Mouse (Mus musculus) stomach, embryonic 14.5 days (tissue): ENCODE measurements around the gene Wrap53. TPM values are rescaled to one million over a fixed set of nuclear protein-coding genes. Genes with fewer than 3 reads are reported as not detected.

Source experiments
- ATAC-seq: fragments of 200-750 bp; cut with Nextera tagmentation; 2 replicates; pipeline ENCODE4 v1.8.0; 2017; ENCODE audit warnings: low read depth, moderate TSS enrichment; ENCODE audit not compliant: insufficient number of reproducible peaks, insufficient read depth, low FRiP score
- H3K27ac ChIP-seq: fragments of 300-500 bp; sonication (generic); 2 replicates; pipeline ENCODE4 v1.5.1; 2014; ENCODE audit warnings: mild to moderate bottlenecking, low read length, moderate library complexity, mixed read lengths
- H3K27me3 ChIP-seq: fragments of 300-500 bp; sonication (generic); 2 replicates; pipeline ENCODE4 v1.6.1; 2014; ENCODE audit warnings: low read length, control low read depth, mixed read lengths; ENCODE audit not compliant: control insufficient read depth, insufficient read depth
- H3K36me3 ChIP-seq: fragments of 300-500 bp; sonication (generic); 2 replicates; pipeline ENCODE4 v1.6.1; 2014; ENCODE audit warnings: mild to moderate bottlenecking, control low read depth, low read length, moderate library complexity, mixed read lengths; ENCODE audit not compliant: control insufficient read depth, insufficient read depth
- H3K4me1 ChIP-seq: fragments of 300-500 bp; sonication (generic); 2 replicates; pipeline ENCODE4 v1.6.1; 2014; ENCODE audit warnings: low read length, control low read depth, mixed read lengths; ENCODE audit not compliant: control insufficient read depth, insufficient read depth
- H3K4me2 ChIP-seq: fragments of 300-500 bp; sonication (generic); replicated peaks from 2 replicates; pipeline ENCODE4 v1.6.1; 2014; ENCODE audit warnings: low read depth, low read length, control low read depth
- H3K4me3 ChIP-seq: fragments of 300-500 bp; sonication (generic); 2 replicates; pipeline ENCODE4 v1.5.1; 2014; ENCODE audit warnings: low read depth, low read length, control low read depth
- H3K9ac ChIP-seq: fragments of 300-500 bp; sonication (generic); replicated peaks from 2 replicates; pipeline ENCODE4 v1.6.1; 2014; ENCODE audit warnings: low read depth, mild to moderate bottlenecking, control low read depth, low read length, moderate library complexity, mixed read lengths
- H3K9me3 ChIP-seq: fragments of 300-500 bp; sonication (generic); 2 replicates; pipeline ENCODE4 v1.6.1; 2016; ENCODE audit warnings: low read depth, low read length, control low read depth; ENCODE audit not compliant: control insufficient read depth
- WGBS: fragments of 180-500 bp; shearing (Covaris S2); extraction: QIAGEN DNeasy Blood & Tissue Kit; methylation state at CpG from one replicate; pipeline ENCODE4 v1.1.7; 2014; 5-methylcytosine and 5-hydroxymethylcytosine counted together
- polyA plus RNA-seq: library from polyadenylated mRNA; unstranded; fragments of >200 nt; fragmentation: Nextera tagmentation; extraction: Ambion mirVana; gene quantifications from 2 replicates; pipeline ENCODE4 v1.2.1, GENCODE M21; 2014

Wrap53 gene
- polyA plus RNA-seq, 1 experiment from 2014 or later = 22.1 TPM

DNA sequence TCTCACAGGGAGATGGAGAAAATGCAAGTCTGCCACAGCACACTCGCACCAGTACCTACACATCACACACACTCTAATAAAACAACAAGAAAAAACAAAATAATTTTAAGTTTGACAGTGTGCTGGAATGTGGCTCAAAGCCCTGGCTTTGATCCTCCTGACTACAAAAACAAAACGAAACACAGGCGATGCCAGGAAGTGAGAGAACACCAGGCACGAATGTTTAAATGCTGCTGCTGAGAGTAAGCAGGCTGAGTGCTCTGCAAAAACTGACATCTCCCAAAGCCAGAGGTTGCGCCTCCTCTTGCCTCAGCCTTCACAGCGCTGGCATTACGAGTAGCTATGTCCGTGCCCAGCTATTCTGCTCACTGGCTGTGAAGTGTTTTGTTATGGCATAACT is 14.9 kb downstream of the Wrap53 start:
- Histone ChIP-seq H3K4me1 (0 out of 2 replicates have a peak, but pooled peaks cover 10% of the 10 kb centered on the region), H3K27ac (no peak overlapping the region), H3K27me3 (no peaks in the 10 kb centered on the region), H3K9me3 (no peaks in the 10 kb centered on the region), H3K36me3 (peaks cover 24% of the 10 kb centered on the region; the same call in 1 of the 2 replicates), H3K4me3 (no peak overlapping the region), H3K9ac (no peak overlapping the region), H3K4me2 (no peak overlapping the region)
- WGBS = 80% methylated on average over 8 of the region's 8 CpGs
- ATAC-seq = no peak

DNA sequence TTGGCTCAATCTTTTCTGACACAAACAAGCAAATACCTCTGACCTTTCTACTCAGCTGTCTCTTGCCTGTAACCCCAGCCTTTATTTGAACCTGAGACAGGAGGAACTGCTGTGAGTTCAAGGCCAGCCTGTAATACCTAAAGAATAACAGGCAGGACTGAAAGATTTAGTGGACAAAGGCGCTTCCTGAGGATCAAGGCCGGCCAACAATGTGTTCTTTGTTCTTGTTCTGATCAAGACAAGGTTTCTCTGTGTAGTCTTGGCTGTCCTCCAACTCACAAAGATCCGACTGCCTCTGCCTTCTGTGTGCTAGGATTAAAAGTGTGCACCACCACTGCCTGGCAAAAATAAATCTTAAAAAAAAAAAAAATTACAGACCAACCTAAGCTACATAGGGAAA is 15.7 kb downstream of the Wrap53 start:
- Histone ChIP-seq H3K36me3 (peaks cover 17% of the 10 kb centered on the region; the same call in 1 of the 2 replicates), H3K9me3 (no peaks in the 10 kb centered on the region), H3K4me1 (0 out of 2 replicates have a peak, but pooled peaks cover 15% of the 10 kb centered on the region), H3K4me3 (no peak overlapping the region), H3K27me3 (no peaks in the 10 kb centered on the region), H3K4me2 (no peak overlapping the region), H3K9ac (no peak overlapping the region), H3K27ac (no peak overlapping the region)
- 62% methylated on average over 3 of the region's 3 CpGs for WGBS
- no peak for ATAC-seq

DNA sequence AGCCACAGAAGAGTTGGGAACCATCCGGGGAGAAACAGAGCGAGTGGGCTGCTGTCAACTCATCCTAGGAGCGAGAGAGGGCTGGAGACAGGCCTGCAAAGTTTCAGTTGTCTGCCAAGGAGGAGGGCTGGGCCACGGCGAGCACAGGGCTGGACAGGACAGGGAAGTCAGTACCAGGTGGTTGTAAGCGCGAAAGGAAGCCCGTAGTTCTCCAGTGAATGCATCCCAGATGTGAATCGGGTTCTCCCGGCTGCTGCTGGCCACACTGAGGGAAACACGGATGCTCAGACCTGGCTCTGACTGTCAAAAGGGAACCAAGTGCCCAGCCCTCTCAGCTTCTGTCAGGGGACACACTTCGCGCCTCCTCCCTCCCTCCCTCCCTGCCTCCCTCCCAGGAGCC is 16.7 kb downstream of the Wrap53 start:
- no peaks in the 10 kb centered on the region for H3K27me3 ChIP-seq
- no peaks in the 10 kb centered on the region for H3K9me3 ChIP-seq
- no peak overlapping the region for H3K9ac ChIP-seq
- H3K27ac ChIP-seq = no peak overlapping the region
- no peak for ATAC-seq
- H3K4me2 ChIP-seq = no peak overlapping the region
- no peak overlapping the region for H3K4me3 ChIP-seq
- peaks cover 17% of the 10 kb centered on the region; the same call in 1 of the 2 replicates for H3K36me3 ChIP-seq
- peaks cover 15% of the 10 kb centered on the region; the same call in 1 of the 2 replicates for H3K4me1 ChIP-seq
- 69% methylated on average over 13 of the region's 13 CpGs for WGBS

DNA sequence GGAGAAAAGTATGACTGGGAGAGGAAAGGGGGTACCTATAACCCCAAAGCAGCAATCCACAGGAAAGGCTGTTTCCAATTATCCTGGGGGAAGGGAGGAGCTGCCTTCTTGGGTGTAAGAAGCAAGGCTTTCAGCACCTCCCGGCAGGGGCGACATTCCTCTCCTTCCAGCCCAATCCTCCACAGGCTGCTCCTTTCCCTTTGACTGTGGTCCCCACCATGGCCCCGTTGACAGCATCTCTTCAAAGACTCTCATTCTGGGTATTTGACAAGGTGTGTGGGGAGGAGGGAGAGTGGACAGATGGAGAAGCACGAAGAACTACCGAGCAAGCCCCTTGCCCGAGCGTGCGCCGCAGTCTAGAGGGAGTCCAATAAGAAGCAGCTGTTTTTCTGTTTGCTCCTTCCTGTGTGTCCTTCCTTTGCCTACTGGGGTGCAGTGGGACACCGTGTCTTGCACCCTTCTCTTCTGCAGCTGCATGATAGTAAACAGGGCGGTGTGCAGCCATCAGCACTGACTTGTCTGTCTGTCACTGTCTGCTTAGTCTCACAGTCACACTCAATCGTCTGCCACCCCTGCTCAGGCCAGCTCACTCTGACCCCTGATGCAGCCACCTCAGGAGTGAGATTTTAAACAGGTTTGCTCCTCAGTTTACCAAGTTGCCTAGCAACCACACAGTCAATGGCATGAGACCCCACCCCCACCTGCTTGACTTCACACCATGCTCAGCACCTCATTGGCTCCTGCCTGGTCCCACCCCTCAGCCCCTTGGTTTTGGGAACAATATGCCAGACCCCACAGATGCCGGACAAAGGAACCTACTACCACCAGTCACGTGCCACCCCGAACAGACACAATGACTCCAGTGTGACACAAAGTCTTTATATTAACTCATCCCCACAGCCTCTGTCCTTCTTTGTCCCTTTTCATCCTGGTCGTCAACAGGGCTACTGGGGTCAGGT is 18.9 kb downstream of the Wrap53 start:
- Histone ChIP-seq H3K36me3 (peaks cover 14% of the 10 kb centered on the region; the same call in 1 of the 2 replicates), H3K4me1 (peaks cover 15% of the 10 kb centered on the region; the same call in 1 of the 2 replicates), H3K27me3 (no peaks in the 10 kb centered on the region), H3K9ac (no peak overlapping the region), H3K4me3 (no peak overlapping the region), H3K27ac (no peak overlapping the region), H3K9me3 (no peaks in the 10 kb centered on the region), H3K4me2 (peak overlapping the region; percentile 94; the same call in 1 of the 2 replicates)
- no peak for ATAC-seq
- WGBS = 30% methylated on average over 16 of the region's 16 CpGs

DNA sequence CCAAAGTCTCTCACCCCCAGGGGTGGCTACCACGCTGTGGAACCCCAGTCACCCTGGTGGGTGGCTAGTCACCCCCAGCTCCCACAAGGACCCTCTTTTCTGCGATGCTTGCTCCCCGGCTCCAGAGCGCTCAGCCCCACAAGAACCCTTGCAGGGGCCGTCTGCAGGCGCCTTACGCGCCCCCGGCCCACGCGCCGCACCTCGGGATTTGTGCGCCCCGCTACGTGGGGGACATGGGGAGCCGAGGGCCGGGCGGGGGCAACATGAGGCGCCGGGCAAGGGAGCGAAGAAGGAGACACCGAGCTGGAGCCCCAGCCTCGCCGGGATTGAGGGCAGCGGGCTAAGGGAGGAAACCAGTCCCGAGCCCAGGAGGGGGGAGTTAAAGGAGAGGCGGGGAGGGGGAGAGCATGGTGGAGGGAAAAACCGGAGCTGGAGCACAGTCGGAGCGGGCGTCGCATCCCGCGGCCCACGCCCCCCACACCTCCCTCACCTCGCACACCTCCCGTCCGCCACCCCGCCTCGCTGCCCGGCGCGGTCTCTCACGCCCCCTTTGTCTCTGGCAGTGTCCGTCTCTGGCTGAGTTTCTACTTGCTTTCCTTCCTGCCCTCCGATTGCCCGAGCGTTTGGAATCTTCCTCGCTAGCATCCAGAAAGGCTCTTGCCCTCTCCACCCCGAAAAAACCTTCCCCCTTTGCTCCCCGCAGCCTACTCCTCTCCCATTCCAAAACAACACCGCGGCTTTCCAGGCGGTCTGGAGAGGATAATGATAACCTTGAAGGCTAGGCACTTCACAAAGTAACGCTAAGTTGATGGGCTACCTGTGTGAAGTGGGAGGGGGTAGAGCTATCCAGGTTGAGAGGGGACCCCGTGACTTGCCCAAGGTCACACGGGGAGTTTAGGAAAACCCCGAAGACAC is 19.9 kb downstream of the Wrap53 start, which contains the start of gene Efnb3:
TSS of gene Efnb3 (minus strand) at position 355 of the 915 bp plus-strand sequence.
- Histone ChIP-seq H3K9me3 (no peaks in the 10 kb centered on the region), H3K9ac (peak within 1 kb of the TSS; percentile 68), H3K36me3 (peaks cover 12% of the 10 kb centered on the region; the same call in 1 of the 2 replicates), H3K4me2 (peak within 1 kb of the TSS; percentile 94), H3K27me3 (no peaks in the 10 kb centered on the region), H3K4me3 (peak within 1 kb of the TSS; percentile 66), H3K4me1 (peaks cover 15% of the 10 kb centered on the region; the same call in 1 of the 2 replicates), H3K27ac (peak within 1 kb of the TSS; percentile 44)
- peak; percentile 51; the same call in 1 of the 2 replicates for ATAC-seq
- 2% methylated on average over 57 of the region's 59 CpGs for WGBS

DNA sequence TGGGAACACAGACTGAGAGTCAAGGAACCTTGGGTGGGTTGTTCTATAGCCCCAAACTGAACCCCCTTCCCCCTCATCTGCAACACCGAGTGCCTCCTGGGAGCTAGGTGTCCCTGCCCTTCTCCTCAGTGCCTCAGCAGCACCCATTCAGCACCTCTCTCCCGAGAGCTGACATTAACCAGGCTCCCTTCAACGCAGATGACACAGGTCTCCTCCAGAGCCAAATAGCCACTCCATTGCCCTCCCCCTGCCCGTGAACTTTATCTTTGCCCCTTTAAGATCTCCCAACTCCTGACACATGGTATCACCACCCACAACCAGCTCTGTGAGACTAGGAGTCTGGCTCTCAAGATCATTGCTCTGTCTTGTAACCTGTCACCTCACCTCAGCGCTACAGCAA is 20.9 kb downstream of the Wrap53 start:
- peak overlapping the region; percentile 66 for H3K4me3 ChIP-seq
- H3K4me2 ChIP-seq = peak overlapping the region; percentile 94
- H3K36me3 ChIP-seq = peaks cover 12% of the 10 kb centered on the region; the same call in 1 of the 2 replicates
- no peaks in the 10 kb centered on the region for H3K9me3 ChIP-seq
- 6% methylated on average over 5 of the region's 5 CpGs for WGBS
- H3K27ac ChIP-seq = no peak overlapping the region
- peaks cover 15% of the 10 kb centered on the region; the same call in 1 of the 2 replicates for H3K4me1 ChIP-seq
- no peaks in the 10 kb centered on the region for H3K27me3 ChIP-seq
- ATAC-seq = no peak
- peak overlapping the region; percentile 68; the same call in 1 of the 2 replicates for H3K9ac ChIP-seq

DNA sequence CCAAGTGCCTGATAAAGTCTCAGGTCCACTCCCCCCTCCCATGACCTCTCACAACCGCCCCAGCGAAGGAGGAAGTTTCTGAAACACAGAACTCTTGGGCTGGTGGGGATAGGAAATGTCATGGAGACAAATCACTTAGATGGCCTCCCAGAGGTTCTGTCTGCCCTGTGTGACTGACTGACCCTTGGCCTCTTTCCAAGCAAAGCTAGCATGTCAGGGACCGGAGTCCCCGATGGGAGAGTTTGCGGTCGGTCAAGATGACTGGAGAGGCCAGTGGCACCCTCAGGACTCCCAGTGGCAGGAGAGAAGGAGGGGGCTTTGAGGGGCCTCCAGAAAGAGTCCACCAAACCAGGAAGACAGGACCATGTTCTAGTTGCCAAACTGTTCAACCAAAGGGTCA is 21.3 kb downstream of the Wrap53 start:
- ATAC-seq = no peak
- Histone ChIP-seq H3K4me2 (peak overlapping the region; percentile 94), H3K36me3 (peaks cover 12% of the 10 kb centered on the region; the same call in 1 of the 2 replicates), H3K4me1 (peaks cover 15% of the 10 kb centered on the region; the same call in 1 of the 2 replicates), H3K9ac (no peak overlapping the region), H3K9me3 (no peaks in the 10 kb centered on the region), H3K27ac (no peak overlapping the region), H3K4me3 (peak overlapping the region; percentile 66), H3K27me3 (no peaks in the 10 kb centered on the region)
- WGBS = 29% methylated on average over 6 of the region's 6 CpGs
